Mouse (Mus musculus) liver, adult 2 months (tissue): ENCODE data around the gene Fbxl22.

Experiments used
- CTCF ChIP-seq: fragments of 200-500 bp; IDR thresholded peaks from 2 replicates; pipeline ENCODE4 v1.5.1; 2011; ENCODE audit warnings: low read depth, low read length, control low read depth
- POLR2A ChIP-seq: fragments of 200-500 bp; IDR thresholded peaks from 2 replicates; pipeline ENCODE4 v1.6.1; 2011; ENCODE audit warnings: low read length, control low read depth; ENCODE audit not compliant: insufficient read depth; ENCODE audit errors: extremely low read depth

GRCm38 (mm10) chr9:66513661-66514255 is 635 bp downstream of the Fbxl22 start:
- TF ChIP-seq CTCF (no peak), POLR2A (no peak)
